Mouse (Mus musculus) myocyte (in vitro differentiated cells): ENCODE data around the gene Col6a5. TPM values are rescaled to one million over a fixed set of nuclear protein-coding genes. Genes with fewer than 3 reads are reported as not detected.

Experiments
- H3K27me3 ChIP-seq: one replicate; pipeline ENCODE4 v1.6.1; 2011; ENCODE audit not compliant: control insufficient read depth, insufficient read depth, insufficient read length
- H3K36me3 ChIP-seq: one replicate; pipeline ENCODE4 v1.6.1; 2011; ENCODE audit not compliant: control insufficient read depth, insufficient read depth
- H3K4me2 ChIP-seq: one replicate; pipeline ENCODE4 v1.6.1; 2011; ENCODE audit warnings: low read depth, control low read depth
- H3K4me3 ChIP-seq: one replicate; pipeline ENCODE4 v1.5.1; 2011; ENCODE audit warnings: mild to moderate bottlenecking, control low read depth, moderate library complexity
- H3K79me2 ChIP-seq: one replicate; pipeline ENCODE4 v1.6.1; 2011; ENCODE audit not compliant: control insufficient read depth, insufficient read depth
- H3ac ChIP-seq: one replicate; pipeline ENCODE4 v1.6.1; 2011; ENCODE audit not compliant: control insufficient read depth, insufficient read length
- CEBPB ChIP-seq: IDR thresholded peaks from 2 replicates; pipeline ENCODE4 v1.6.1; 2011; ENCODE audit warnings: mild to moderate bottlenecking, moderate library complexity; ENCODE audit not compliant: poor library complexity, insufficient read depth, severe bottlenecking
- E2F4 ChIP-seq: IDR thresholded peaks from one replicate; pipeline ENCODE4 v1.6.1; 2011; ENCODE audit warnings: mild to moderate bottlenecking, control low read depth, moderate library complexity; ENCODE audit not compliant: insufficient read depth
- MAX ChIP-seq: IDR thresholded peaks from one replicate; pipeline ENCODE4 v1.6.1; 2011; ENCODE audit warnings: low read depth, mild to moderate bottlenecking, control low read depth
- MYOD1 ChIP-seq, 3 experiments: IDR thresholded peaks; one replicate each; pipeline ENCODE4 v1.6.1; 2011; ENCODE audit warnings: control low read depth in 2 of 3, low read depth in 2 of 3, mild to moderate bottlenecking in 2 of 3, moderate library complexity in 1 of 3; ENCODE audit not compliant: insufficient read length in 2 of 3, control insufficient read depth in 1 of 3
- MYOG ChIP-seq, 3 experiments: IDR thresholded peaks; one replicate each; pipeline ENCODE4 v1.6.1; 2011; ENCODE audit warnings: control low read depth in 2 of 3, low read depth in 2 of 3, mild to moderate bottlenecking in 2 of 3; ENCODE audit not compliant: insufficient read length in 2 of 3, control insufficient read depth in 1 of 3, insufficient read depth in 1 of 3
- POLR2A ChIP-seq: IDR thresholded peaks from one replicate; pipeline ENCODE4 v1.6.1; 2011; ENCODE audit warnings: low read depth, mild to moderate bottlenecking, control low read depth, moderate library complexity; ENCODE audit not compliant: insufficient read length
- POLR2AphosphoS2 ChIP-seq: IDR thresholded peaks from one replicate; pipeline ENCODE4 v1.6.1; 2011; ENCODE audit warnings: low read depth, control low read depth; ENCODE audit not compliant: insufficient read length
- REST ChIP-seq: IDR thresholded peaks from one replicate; pipeline ENCODE4 v1.6.1; 2011; ENCODE audit warnings: mild to moderate bottlenecking, control low read depth, moderate library complexity; ENCODE audit not compliant: insufficient read depth, insufficient read length
- SRF ChIP-seq: IDR thresholded peaks from one replicate; pipeline ENCODE4 v1.6.1; 2011; ENCODE audit warnings: low read depth; ENCODE audit not compliant: control insufficient read depth, insufficient read length
- TCF12 ChIP-seq: IDR thresholded peaks from one replicate; pipeline ENCODE4 v1.6.1; 2011; ENCODE audit warnings: mild to moderate bottlenecking, control low read depth; ENCODE audit not compliant: poor library complexity, insufficient read depth, severe bottlenecking
- TCF3 ChIP-seq: IDR thresholded peaks from one replicate; pipeline ENCODE4 v1.6.1; 2011; ENCODE audit warnings: low read depth, control low read depth; ENCODE audit not compliant: insufficient read length
- USF1 ChIP-seq: IDR thresholded peaks from one replicate; pipeline ENCODE4 v1.6.1; 2011; ENCODE audit warnings: low read depth, mild to moderate bottlenecking, control low read depth, moderate library complexity
- polyA plus RNA-seq: library from polyadenylated mRNA; unstranded; fragments of >200 nt; fragmentation: generic; extraction: Trizol; gene quantifications from one replicate; pipeline ENCODE4 v1.2.1, GENCODE M21; 2012; ENCODE audit warnings: missing spikeins

Gene Col6a5
- polyA plus RNA-seq, 1 experiment = not detected

- no peak overlapping the region for H3K4me2 ChIP-seq
- H3K79me2 ChIP-seq = no peaks in the 10 kb centered on the region
- TF ChIP-seq CEBPB (no peak), MYOG (IDR thresholded peaks at IDR 0.05; ENCODE audit: control insufficient read depth in 1 of 3, insufficient read depth in 1 of 3, insufficient read length in 2 of 3, low read depth in 2 of 3) (no peak), MAX (no peak), REST (no peak), TCF12 (no peak), TCF3 (no peak), USF1 (no peak), E2F4 (no peak), POLR2AphosphoS2 (no peak), POLR2A (no peak), SRF (no peak), MYOD1 (IDR thresholded peaks at IDR 0.05; ENCODE audit: control insufficient read depth in 1 of 3, insufficient read length in 2 of 3, low read depth in 2 of 3) (no peak)
- H3K4me3 ChIP-seq = no peak overlapping the region
- no peaks in the 10 kb centered on the region for H3K27me3 ChIP-seq
- no peaks in the 10 kb centered on the region for H3K36me3 ChIP-seq
- no peak overlapping the region for H3ac ChIP-seq
These were observed 13.3 kb upstream of the Col6a5 start for GRCm38 (mm10) chr9:105973736-105974135.

GRCm38 (mm10) chr9:105972031-105972430, 11.6 kb upstream of the Col6a5 start:
- no peak overlapping the region for H3ac ChIP-seq
- no peak overlapping the region for H3K4me2 ChIP-seq
- H3K27me3 ChIP-seq = no peaks in the 10 kb centered on the region
- no peaks in the 10 kb centered on the region for H3K36me3 ChIP-seq
- H3K4me3 ChIP-seq = no peak overlapping the region
- TF ChIP-seq CEBPB = no peak
- no peak for TF ChIP-seq TCF3
- no peak for TF ChIP-seq MYOD1 (IDR thresholded peaks at IDR 0.05; ENCODE audit: control insufficient read depth in 1 of 3, insufficient read length in 2 of 3, low read depth in 2 of 3)
- H3K79me2 ChIP-seq = no peaks in the 10 kb centered on the region

GRCm38 (mm10) chr9:105971351-105971894, 11.0 kb upstream of the Col6a5 start:
- H3K4me2 ChIP-seq = no peak overlapping the region
- no peaks in the 10 kb centered on the region for H3K79me2 ChIP-seq
- H3K27me3 ChIP-seq = no peaks in the 10 kb centered on the region
- H3ac ChIP-seq = no peak overlapping the region
- H3K4me3 ChIP-seq = no peak overlapping the region
- TF ChIP-seq CEBPB (no peak), MYOG (IDR thresholded peaks at IDR 0.05; ENCODE audit: control insufficient read depth in 1 of 3, insufficient read depth in 1 of 3, insufficient read length in 2 of 3, low read depth in 2 of 3) (no peak), MYOD1 (IDR thresholded peaks at IDR 0.05; ENCODE audit: control insufficient read depth in 1 of 3, insufficient read length in 2 of 3, low read depth in 2 of 3) (no peak), POLR2A (no peak), REST (no peak), USF1 (no peak), TCF12 (no peak), POLR2AphosphoS2 (no peak), MAX (no peak), TCF3 (no peak), SRF (no peak)
- no peaks in the 10 kb centered on the region for H3K36me3 ChIP-seq

- H3ac ChIP-seq = no peak overlapping the region
- H3K79me2 ChIP-seq = no peaks in the 10 kb centered on the region
- no peak overlapping the region for H3K4me2 ChIP-seq
- H3K27me3 ChIP-seq = no peaks in the 10 kb centered on the region
- TF ChIP-seq MYOD1 (IDR thresholded peaks at IDR 0.05; ENCODE audit: control insufficient read depth in 1 of 3, insufficient read length in 2 of 3, low read depth in 2 of 3) (no peak), TCF12 (no peak), CEBPB (no peak), REST (no peak), SRF (no peak), E2F4 (no peak), POLR2AphosphoS2 (no peak), POLR2A (no peak), USF1 (no peak), MYOG (IDR thresholded peaks at IDR 0.05; ENCODE audit: control insufficient read depth in 1 of 3, insufficient read depth in 1 of 3, insufficient read length in 2 of 3, low read depth in 2 of 3) (no peak), TCF3 (no peak), MAX (no peak)
- no peak overlapping the region for H3K4me3 ChIP-seq
- H3K36me3 ChIP-seq = no peaks in the 10 kb centered on the region
These were observed 10.5 kb upstream of the Col6a5 start for GRCm38 (mm10) chr9:105970901-105971300.

- Histone ChIP-seq H3ac (no peak overlapping the region), H3K4me2 (no peak overlapping the region)
- no peak for TF ChIP-seq REST
- no peak for TF ChIP-seq POLR2A
- no peak for TF ChIP-seq USF1
- TF ChIP-seq POLR2AphosphoS2 = no peak
- no peak for TF ChIP-seq CEBPB
- no peak for TF ChIP-seq TCF12
- no peak for TF ChIP-seq MYOG (IDR thresholded peaks at IDR 0.05; ENCODE audit: control insufficient read depth in 1 of 3, insufficient read depth in 1 of 3, insufficient read length in 2 of 3, low read depth in 2 of 3)
- TF ChIP-seq TCF3 = no peak
- TF ChIP-seq MAX = no peak
- TF ChIP-seq MYOD1 (IDR thresholded peaks at IDR 0.05; ENCODE audit: control insufficient read depth in 1 of 3, insufficient read length in 2 of 3, low read depth in 2 of 3) = no peak
- TF ChIP-seq E2F4 = no peak
- no peak for TF ChIP-seq SRF
These were observed 7.5 kb upstream of the Col6a5 start for GRCm38 (mm10) chr9:105967976-105968375.

More at GRCm38 (mm10) chr9:105967976-105968375, 7.5 kb upstream of the Col6a5 start:
- Histone ChIP-seq H3K27me3 (no peaks in the 10 kb centered on the region), H3K4me3 (no peak overlapping the region), H3K36me3 (no peaks in the 10 kb centered on the region), H3K79me2 (no peaks in the 10 kb centered on the region)
